Mouse (Mus musculus) C2C12 (cell line): ENCODE measurements around the gene Slc26a10.

Experiments
- CTCF ChIP-seq: IDR thresholded peaks from one replicate; pipeline ENCODE4 v1.5.1; 2011; ENCODE audit not compliant: control insufficient read depth, insufficient read depth, insufficient read length
- MAX ChIP-seq: IDR thresholded peaks from one replicate; pipeline ENCODE4 v1.6.1; 2011; ENCODE audit warnings: mild to moderate bottlenecking, control low read depth

- TF ChIP-seq CTCF, result no peak
- TF ChIP-seq MAX, result no peak
These were observed 37.9 kb upstream of the Slc26a10 start for GRCm38 (mm10) chr10:127218339-127218738.
